Mouse (Mus musculus) intestine, embryonic 16.5 days (tissue): ENCODE results near the gene Prr12. TPM values are rescaled to one million over a fixed set of nuclear protein-coding genes. Genes with fewer than 3 reads are reported as not detected.
A peak's percentile ranks its signal among the peaks of the same experiment; 100 is the strongest.

Source experiments
- ATAC-seq: fragments of 200-750 bp; cut with Nextera tagmentation; 2 replicates; pipeline ENCODE4 v1.8.0; 2017; ENCODE audit warnings: moderate TSS enrichment, moderate library complexity
- H3K27ac ChIP-seq: fragments of 300-500 bp; sonication (generic); 2 replicates; pipeline ENCODE4 v1.5.1; 2014; ENCODE audit warnings: mild to moderate bottlenecking, low read length
- H3K27me3 ChIP-seq: fragments of 300-500 bp; sonication (generic); replicated peaks from 2 replicates; pipeline ENCODE4 v1.6.1; 2014; ENCODE audit warnings: low read length, control low read depth, mixed read lengths; ENCODE audit not compliant: control insufficient read depth, insufficient read depth
- H3K36me3 ChIP-seq: fragments of 300-500 bp; sonication (generic); 2 replicates; pipeline ENCODE4 v1.6.1; 2014; ENCODE audit warnings: low read length, control low read depth; ENCODE audit not compliant: control insufficient read depth, insufficient read depth
- H3K4me1 ChIP-seq: fragments of 300-500 bp; sonication (generic); 2 replicates; pipeline ENCODE4 v1.6.1; 2014; ENCODE audit warnings: low read length, control low read depth, mixed read lengths; ENCODE audit not compliant: control insufficient read depth, insufficient read depth
- H3K4me2 ChIP-seq: fragments of 300-500 bp; sonication (generic); 2 replicates; pipeline ENCODE4 v1.6.1; 2014; ENCODE audit warnings: low read depth, low read length, control low read depth
- H3K4me3 ChIP-seq: fragments of 300-500 bp; sonication (generic); 2 replicates; pipeline ENCODE4 v1.5.1; 2014; ENCODE audit warnings: mild to moderate bottlenecking, low read length
- H3K9ac ChIP-seq: fragments of 300-500 bp; sonication (generic); 2 replicates; pipeline ENCODE4 v1.6.1; 2014; ENCODE audit warnings: low read depth, low read length
- H3K9me3 ChIP-seq: fragments of 300-500 bp; sonication (generic); 2 replicates; pipeline ENCODE4 v1.6.1; 2016; ENCODE audit warnings: low read length, control low read depth; ENCODE audit not compliant: control insufficient read depth
- WGBS: fragments of 180-500 bp; shearing (Covaris S2); extraction: QIAGEN DNeasy Blood & Tissue Kit; methylation state at CpG from one replicate; pipeline ENCODE4 v1.1.7; 2014; 5-methylcytosine and 5-hydroxymethylcytosine counted together
- polyA plus RNA-seq: library from polyadenylated mRNA; unstranded; fragments of >200 nt; fragmentation: Nextera tagmentation; extraction: Ambion mirVana; gene quantifications from 2 replicates; pipeline ENCODE4 v1.2.1, GENCODE M21; 2015

Prr12 gene
- polyA plus RNA-seq, 1 experiment from 2014 or later = 6.3 TPM

- Histone ChIP-seq H3K4me3 (no peak overlapping the region), H3K4me1 (peaks cover 14% of the 10 kb centered on the region), H3K27me3 (no peaks in the 10 kb centered on the region), H3K4me2 (no peak overlapping the region), H3K9me3 (no peaks in the 10 kb centered on the region), H3K27ac (no peak overlapping the region), H3K9ac (no peak overlapping the region; the same call in 1 of the 2 replicates), H3K36me3 (no peaks in the 10 kb centered on the region)
- WGBS = 77% methylated on average over 14 of the region's 14 CpGs
- ATAC-seq = no peak
Observed at GRCm38 (mm10) chr7:45056329-45056971, 3.8 kb upstream of the Prr12 start.

- WGBS = under 1% methylated on average over 33 of the region's 33 CpGs
- ATAC-seq = peak; percentile 94
- H3K4me2 ChIP-seq = peak overlapping the region; percentile 74
Observed at GRCm38 (mm10) chr7:45053931-45054510, 1.3 kb upstream of the Prr12 start.

GRCm38 (mm10) chr7:45053117-45053930 lies 643 bp upstream of the Prr12 start:
- no peaks in the 10 kb centered on the region for H3K9me3 ChIP-seq
- peak overlapping the region; percentile 84 for H3K4me3 ChIP-seq
- H3K9ac ChIP-seq = peak overlapping the region; percentile 92
- under 1% methylated on average over 41 of the region's 59 CpGs for WGBS
- peaks cover 21% of the 10 kb centered on the region for H3K4me1 ChIP-seq
- peaks cover 20% of the 10 kb centered on the region for H3K36me3 ChIP-seq
- peak; percentile 47 for ATAC-seq
- H3K27ac ChIP-seq = peak overlapping the region; percentile 99
- H3K4me2 ChIP-seq = peak overlapping the region; percentile 74
- no peaks in the 10 kb centered on the region for H3K27me3 ChIP-seq

More at GRCm38 (mm10) chr7:45053931-45054510, 1.3 kb upstream of the Prr12 start:
- Histone ChIP-seq H3K27ac (peak overlapping the region; percentile 99), H3K27me3 (no peaks in the 10 kb centered on the region), H3K9ac (peak overlapping the region; percentile 92), H3K9me3 (no peaks in the 10 kb centered on the region), H3K4me1 (peaks cover 21% of the 10 kb centered on the region), H3K36me3 (peaks cover 14% of the 10 kb centered on the region; the same call in 1 of the 2 replicates), H3K4me3 (peak overlapping the region; percentile 84)

GRCm38 (mm10) chr7:45052181-45052861 lies 360 bp downstream of the Prr12 start:
- Histone ChIP-seq H3K27ac (peak overlapping the region; percentile 99), H3K9ac (peak overlapping the region; percentile 92), H3K4me2 (peak overlapping the region; percentile 74), H3K4me3 (peak overlapping the region; percentile 84), H3K4me1 (peaks cover 21% of the 10 kb centered on the region), H3K27me3 (no peaks in the 10 kb centered on the region), H3K36me3 (peaks cover 29% of the 10 kb centered on the region), H3K9me3 (no peaks in the 10 kb centered on the region)
- WGBS = 0% methylated on average over 37 of the region's 38 CpGs
- no peak for ATAC-seq

GRCm38 (mm10) chr7:45051601-45051974 lies 1.1 kb downstream of the Prr12 start:
- peak overlapping the region; percentile 99 for H3K27ac ChIP-seq

GRCm38 (mm10) chr7:45050945-45051600 lies 1.6 kb downstream of the Prr12 start:
- 6% methylated on average over 16 of the region's 16 CpGs for WGBS
- H3K4me2 ChIP-seq = peak overlapping the region; percentile 74
- H3K4me3 ChIP-seq = peak overlapping the region; percentile 84
- peaks cover 42% of the 10 kb centered on the region for H3K36me3 ChIP-seq
- no peaks in the 10 kb centered on the region for H3K9me3 ChIP-seq
- peak overlapping the region; percentile 99 for H3K27ac ChIP-seq
- ATAC-seq = peak; percentile 5; the same call in 1 of the 2 replicates
- H3K9ac ChIP-seq = peak overlapping the region; percentile 92
- H3K27me3 ChIP-seq = no peaks in the 10 kb centered on the region
- H3K4me1 ChIP-seq = peaks cover 21% of the 10 kb centered on the region

More at GRCm38 (mm10) chr7:45051601-45051974, 1.1 kb downstream of the Prr12 start:
- Histone ChIP-seq H3K4me1 (peaks cover 21% of the 10 kb centered on the region), H3K4me2 (peak overlapping the region; percentile 74), H3K4me3 (peak overlapping the region; percentile 84), H3K36me3 (peaks cover 37% of the 10 kb centered on the region), H3K9ac (peak overlapping the region; percentile 92), H3K27me3 (no peaks in the 10 kb centered on the region), H3K9me3 (no peaks in the 10 kb centered on the region)
- WGBS = 3% methylated on average over 13 of the region's 13 CpGs
- no peak for ATAC-seq

GRCm38 (mm10) chr7:45048923-45049657 lies 3.6 kb downstream of the Prr12 start:
- Histone ChIP-seq H3K9ac (no peak overlapping the region), H3K27me3 (no peaks in the 10 kb centered on the region), H3K9me3 (no peaks in the 10 kb centered on the region), H3K27ac (no peak overlapping the region), H3K36me3 (peaks cover 53% of the 10 kb centered on the region), H3K4me1 (peaks cover 19% of the 10 kb centered on the region), H3K4me2 (no peak overlapping the region), H3K4me3 (no peak overlapping the region)
- no peak for ATAC-seq
- 88% methylated on average over 23 of the region's 23 CpGs for WGBS
